Mouse (Mus musculus) olfactory bulb, adult 2 months (tissue): ENCODE measurements around the gene Ptk6.

Experiments used
- CTCF ChIP-seq: fragments of 200-500 bp; IDR thresholded peaks from 2 replicates; pipeline ENCODE4 v1.5.1; 2012; ENCODE audit warnings: low read depth, mild to moderate bottlenecking, low read length, moderate library complexity; ENCODE audit not compliant: insufficient read depth
- POLR2A ChIP-seq: fragments of 200-500 bp; IDR thresholded peaks from 2 replicates; pipeline ENCODE4 v1.6.1; 2012; ENCODE audit warnings: mild to moderate bottlenecking, low read depth, low read length, moderate library complexity; ENCODE audit not compliant: insufficient read depth

- no peak for TF ChIP-seq POLR2A
- TF ChIP-seq CTCF = no peak
Observed at GRCm38 (mm10) chr2:181233443-181233842, 30.9 kb upstream of the Ptk6 start.
